Mouse (Mus musculus): Measurements from ENCODE around the gene Hmg20b.

Gene Hmg20b

DNA sequence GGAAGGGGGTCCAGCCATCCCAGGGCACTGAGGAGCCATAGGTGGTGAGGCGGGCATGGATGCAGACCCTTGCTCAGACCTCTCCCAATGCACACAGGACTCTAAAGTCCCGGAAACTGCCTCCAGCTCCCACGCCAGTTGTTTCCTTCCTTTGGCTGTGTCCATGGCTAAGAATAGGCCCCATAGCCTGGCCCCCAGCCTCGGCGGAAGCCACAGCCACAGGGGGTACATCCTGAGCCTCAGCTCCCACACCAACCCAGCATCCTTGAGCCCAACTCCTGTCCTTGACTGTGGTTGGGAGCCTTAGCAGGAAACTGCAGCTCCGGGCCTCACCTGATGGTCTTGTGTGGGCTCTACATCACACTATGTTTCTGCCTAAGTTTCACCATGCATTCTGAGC lies 23.4 kb downstream of the Hmg20b start:
- no peak for DNase-seq (ENCODE audit: low read depth)

DNA sequence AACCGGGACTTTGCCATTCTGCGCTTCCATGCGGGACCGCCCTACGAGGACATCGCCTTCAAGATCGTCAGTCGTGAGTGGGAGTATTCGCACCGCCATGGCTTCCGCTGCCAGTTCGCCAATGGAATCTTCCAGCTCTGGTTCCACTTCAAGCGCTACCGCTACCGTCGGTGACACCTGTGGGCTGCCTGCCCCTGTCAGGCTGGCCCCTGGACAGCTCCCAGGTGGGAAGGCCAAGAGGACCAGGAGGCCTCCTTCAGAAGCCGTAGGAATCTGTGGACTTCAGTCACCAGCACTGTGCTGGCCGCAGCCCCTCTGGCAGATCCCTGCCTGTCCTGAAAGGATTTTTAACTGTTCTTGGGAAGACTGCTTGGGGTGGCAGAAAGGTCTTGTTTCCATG lies 24.5 kb downstream of the Hmg20b start:
- DNase-seq (ENCODE audit: low read depth) = no peak

DNA sequence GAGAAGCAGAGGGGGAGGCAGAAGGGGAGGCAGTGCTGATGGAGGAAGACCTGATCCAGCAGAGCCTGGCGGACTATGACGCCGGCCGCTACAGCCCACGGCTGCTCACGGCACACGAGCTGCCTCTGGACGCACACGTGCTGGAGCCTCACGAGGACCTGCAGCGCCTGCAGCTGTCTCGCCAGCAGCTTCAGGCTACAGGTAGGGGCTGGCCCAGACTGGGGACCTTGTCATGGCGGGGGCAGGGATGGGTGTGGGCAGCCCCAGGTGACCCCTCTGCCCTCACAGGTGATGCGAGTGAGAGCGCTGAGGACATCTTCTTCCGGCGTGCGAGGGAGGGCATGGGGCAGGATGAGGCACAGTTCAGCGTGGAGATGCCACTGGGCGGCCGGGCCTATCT lies 25.1 kb downstream of the Hmg20b start:
- no peak for DNase-seq (ENCODE audit: low read depth)

DNA sequence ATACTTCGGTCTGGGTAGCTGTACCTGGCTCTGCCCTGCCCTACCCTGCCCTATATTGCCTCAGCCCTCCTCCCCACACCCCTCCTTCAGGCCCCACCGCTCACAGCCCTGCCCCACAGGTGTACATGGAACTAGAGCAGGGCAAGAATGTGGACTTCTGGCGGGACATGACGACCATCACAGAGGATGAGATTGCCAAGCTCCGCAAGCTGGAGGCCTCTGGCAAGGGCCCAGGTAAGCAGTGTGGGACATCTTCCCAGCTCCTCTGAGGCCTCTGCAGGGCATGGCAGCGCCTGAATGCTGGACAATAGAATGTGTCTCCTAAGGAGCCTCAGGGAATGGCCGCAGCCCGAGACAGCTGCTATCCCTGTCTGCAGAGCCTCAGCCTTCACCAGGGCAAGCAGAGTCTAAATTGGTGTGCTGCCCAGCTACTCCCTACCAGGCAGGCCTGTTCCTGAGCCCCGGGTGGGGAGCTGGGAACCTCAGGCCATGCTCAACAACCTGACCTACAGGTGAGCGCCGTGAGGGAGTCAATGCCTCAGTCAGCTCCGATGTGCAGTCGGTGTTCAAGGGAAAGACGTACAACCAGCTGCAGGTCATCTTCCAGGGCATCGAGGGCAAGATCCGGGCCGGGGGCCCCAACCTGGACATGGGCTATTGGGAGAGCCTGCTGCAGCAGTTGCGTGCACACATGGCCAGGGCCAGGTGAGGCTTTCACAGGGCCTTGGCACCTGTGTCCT lies 26.3 kb downstream of the Hmg20b start:
- DNase-seq (ENCODE audit: low read depth) = no peak

DNA sequence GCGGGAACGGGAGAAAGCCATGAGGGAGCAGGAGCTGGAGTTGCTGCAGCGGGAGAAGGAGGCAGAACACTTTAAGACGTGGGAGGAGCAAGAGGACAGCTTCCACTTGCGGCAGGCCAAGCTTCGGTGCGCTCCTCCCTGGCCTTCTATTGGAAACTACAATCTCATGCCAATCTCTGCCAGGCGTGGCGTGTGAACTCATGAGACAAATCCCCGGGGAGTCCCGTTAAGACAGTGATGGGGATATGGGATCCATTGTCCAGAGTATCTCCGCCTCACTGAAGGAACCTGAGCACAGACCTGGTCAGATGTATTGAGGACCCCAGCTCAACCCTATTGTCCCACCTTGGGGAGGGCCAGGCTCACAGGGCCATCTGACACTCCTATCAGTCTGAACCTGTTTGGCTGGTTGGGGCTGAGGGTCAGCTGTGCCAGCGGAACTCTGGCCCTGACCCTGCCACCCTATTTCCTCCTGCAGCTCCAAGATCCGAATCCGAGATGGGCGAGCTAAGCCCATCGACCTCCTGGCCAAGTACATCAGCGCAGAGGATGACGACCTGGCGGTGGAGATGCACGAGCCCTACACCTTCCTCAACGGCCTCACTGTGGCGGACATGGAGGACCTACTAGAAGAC lies 27.0 kb downstream of the Hmg20b start:
- DNase-seq (ENCODE audit: low read depth) = no peak

DNA sequence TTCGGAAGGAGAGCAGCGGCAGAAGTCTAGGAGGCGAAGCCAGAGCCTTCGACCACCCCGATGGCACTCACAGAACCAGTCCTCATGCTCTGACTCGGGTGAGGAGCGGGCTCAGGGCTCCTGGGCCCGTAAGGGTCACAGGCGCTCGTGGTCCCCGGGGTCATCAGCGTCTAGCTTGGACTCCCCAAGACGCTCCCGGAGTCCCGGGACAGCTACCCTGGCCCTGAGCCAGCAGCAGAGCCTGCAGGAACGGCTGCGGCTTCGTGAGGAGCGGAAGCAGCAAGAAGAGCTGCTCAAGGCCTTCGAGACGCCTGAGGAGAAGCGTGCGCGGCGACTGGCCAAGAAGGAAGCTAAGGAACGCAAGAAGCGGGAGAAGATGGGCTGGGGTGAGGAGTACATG lies 27.8 kb downstream of the Hmg20b start:
- DNase-seq (ENCODE audit: low read depth) = no peak

DNA sequence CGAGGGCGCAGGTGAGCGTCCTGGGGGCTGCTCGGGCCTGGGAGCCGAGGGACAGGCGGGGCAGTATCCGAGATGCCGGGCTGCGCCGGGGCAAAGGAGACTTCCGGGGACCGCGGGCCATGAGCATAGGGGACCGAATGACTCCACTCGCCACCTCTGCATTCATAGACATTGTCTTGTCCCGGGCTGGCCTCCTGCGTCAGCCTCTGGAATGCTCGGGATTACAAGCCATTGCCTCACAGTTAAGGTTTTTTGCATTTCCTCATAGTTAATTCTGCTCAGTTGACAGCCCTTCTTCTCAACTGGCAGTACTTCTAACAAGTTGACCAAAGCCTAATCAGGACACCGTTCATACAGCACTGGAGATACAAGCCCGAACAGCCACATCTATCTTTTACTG lies 28.8 kb downstream of the Hmg20b start:
- DNase-seq (ENCODE audit: low read depth) = no peak

DNA sequence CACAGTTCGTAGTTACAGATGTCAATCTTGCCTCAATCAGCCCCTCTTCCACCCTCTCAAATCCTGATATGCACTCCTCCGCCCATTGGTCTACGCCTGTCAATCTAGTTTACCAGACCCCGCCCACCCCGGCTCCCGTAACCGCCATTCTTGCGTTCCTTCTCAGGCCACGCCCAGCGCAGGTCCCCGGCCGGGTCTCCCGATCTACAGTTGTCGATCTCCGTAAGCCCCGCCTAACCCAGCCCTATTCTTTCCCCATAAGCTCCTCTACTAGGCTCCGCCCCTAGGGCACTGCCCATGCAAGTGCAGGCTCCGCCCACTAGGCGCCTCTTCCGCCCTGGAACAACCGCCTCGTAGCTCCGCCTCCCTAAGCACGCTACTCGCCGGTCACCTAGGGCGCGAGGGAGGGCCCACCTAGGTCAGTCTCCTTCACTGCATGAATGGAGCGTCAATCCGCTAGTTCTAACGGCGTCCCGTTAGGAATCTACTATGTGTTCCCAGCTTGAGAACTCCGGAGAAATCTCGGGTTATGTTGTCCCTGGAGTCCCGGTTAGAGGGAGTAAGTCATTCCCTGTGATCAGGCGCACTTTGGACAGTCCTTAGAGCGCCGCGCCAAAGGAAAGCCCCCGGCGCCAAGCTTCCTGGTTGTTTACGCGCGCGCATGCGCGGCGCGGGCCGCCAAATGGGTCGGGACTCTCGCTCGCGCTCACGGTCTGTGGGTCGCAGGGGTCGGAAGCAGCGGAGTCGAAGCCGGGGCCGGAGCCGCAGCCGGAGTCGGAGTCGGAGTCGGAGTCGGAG lies 29.5 kb downstream of the Hmg20b start, which contains the start of gene Cactin:
Cactin (plus strand) TSS at position 554 of the 798 bp plus-strand sequence.
- DNase-seq (ENCODE audit: low read depth) = peak; percentile 100

DNA sequence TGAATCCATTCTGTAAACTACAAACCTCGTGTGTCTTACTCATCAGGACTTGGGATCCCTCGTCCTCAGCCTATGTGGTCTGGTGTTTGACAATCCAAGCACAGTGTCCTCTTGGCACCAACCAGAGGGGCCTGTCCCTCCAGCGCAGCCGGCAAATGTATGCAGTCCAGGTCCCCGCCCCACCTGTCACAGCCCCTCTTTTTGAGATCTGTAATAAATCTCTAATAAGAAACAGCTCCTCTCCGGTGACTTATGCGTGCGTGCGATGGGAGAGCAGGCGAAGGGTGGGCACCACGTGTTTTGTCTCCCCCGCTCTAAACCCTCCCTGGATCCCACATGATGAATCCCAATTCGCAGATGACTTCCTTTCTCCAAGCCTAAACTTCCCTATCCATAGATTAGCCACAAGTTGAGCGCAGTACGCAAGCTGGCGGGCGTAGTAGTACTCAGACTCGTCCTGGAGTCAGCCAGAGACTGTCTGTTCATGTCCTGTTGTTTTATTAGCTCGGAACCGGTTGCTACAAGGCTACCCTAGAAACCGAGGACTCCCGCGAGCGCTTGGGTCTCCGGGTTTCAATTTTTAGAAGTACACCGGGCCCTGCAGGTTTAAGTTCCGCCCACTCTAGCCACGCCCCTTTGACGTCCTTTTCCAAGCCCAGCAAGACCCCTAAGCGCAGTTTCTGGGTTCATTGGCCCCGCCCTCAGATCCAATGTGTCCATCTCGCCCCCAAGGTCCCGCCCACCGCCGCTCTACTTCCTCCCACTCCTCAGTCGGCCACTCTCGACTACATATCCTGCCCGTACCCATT lies 30.3 kb downstream of the Hmg20b start:
- peak; percentile 99 for DNase-seq (ENCODE audit: low read depth)

DNA sequence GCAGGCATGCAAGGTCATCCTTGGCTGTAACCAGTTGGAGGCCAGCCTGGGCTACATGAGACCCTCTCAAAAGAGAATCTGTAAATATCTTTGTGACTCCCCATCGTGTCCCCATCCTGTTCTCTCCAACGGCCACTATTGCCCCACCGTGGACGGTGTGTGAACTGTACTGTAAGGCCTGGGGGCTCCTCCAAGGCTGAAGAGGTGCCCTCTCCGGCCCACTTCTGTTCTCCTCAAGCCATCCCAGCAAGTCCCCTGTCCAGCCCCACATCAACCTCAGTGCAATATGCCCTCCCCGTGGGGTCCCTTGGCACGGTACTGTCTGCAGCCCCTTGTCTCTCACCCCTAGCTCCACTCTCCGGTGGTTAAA lies 31.0 kb downstream of the Hmg20b start:
- DNase-seq (ENCODE audit: low read depth) = no peak

DNA sequence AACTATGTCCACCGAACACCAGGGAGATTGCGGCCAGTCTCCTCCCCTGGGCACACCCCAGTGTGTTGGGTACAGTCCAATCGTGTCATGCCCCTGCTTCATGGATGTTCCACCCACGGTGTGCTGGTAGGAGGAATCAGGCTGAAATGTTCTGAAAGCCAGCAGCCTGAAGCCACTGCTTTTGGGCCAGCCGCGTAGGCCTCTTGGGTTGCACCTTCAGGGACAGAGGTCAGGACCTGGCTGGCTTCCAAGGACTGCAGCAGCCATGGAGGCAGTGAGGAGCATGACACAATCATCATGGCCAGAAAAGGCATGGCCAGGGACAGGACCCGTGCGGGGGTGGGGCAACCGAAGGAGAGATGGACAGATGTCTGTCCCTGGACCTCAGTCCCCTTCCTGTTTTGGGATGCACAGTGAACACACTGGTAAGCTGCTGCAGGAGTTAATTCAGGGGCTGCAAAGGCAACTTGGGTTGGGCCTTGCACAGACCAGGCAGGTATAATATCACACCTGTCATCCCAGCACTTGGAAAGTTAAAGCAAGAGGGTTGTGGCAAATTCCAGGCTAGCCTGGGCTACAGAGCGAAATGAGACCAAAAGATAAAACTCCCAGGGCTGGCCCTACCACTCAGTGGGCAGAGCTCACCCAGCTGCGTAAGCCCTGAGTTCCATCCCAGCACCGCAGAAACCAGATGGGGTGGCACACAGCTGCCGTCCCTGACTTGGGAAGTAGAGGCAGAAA lies 31.5 kb downstream of the Hmg20b start:
- no peak for DNase-seq (ENCODE audit: low read depth)

DNA sequence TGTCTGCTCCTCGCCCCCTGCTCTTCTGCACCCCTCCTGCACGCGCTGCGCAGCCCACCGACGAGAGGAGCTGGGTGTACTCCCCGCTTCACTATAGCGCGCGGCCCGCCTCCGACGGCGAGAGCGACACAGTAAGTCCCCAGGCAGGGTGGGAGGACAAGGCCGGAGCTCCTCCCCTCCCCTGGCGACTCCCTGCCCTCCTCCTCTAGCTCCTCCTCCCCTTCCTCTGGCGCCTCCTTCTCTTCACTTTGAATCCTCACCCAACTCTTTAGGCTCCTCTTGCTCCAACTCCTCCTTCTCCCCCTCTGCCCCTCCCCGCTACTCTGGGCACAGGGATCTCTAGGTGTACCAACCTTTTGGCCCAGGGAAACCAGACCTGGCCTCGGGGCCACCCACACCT lies 33.0 kb downstream of the Hmg20b start:
- DNase-seq (ENCODE audit: low read depth) = peak; percentile 68

DNA sequence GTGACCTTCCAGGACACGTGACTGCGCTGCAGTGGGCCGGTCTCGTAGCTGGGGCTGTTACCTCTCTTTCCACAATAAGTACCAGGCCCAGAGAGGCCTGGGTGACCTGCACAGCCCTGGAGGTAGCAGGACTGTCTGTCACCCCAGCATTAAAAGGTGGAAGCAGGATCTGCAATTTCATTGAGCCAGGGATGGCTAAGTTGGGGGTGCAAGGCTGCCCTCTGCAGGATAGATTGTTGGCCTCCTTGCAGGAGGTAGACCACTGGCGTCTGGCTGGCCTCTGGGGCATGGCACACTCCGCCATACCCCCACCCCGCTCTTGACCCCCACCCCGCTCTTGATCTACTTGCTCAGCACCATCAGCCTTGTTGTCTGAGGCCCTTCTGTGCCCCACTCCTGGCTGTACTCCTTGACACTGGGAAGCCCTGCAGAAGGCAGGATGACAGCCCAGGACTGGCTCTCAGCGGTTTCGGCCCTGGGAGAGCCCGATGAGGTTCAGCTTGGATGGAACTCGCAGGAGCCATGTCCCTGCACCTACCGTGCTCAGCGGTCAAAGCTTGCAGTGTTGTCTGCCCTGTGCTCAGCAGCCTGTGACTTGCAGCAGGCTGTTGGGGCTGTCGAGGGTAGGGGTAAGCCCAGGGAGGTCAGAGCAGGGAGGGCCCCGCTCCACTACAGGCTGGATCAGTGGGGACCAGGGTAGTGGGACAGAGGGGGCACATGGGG lies 33.8 kb downstream of the Hmg20b start:
- no peak for DNase-seq (ENCODE audit: low read depth)

DNA sequence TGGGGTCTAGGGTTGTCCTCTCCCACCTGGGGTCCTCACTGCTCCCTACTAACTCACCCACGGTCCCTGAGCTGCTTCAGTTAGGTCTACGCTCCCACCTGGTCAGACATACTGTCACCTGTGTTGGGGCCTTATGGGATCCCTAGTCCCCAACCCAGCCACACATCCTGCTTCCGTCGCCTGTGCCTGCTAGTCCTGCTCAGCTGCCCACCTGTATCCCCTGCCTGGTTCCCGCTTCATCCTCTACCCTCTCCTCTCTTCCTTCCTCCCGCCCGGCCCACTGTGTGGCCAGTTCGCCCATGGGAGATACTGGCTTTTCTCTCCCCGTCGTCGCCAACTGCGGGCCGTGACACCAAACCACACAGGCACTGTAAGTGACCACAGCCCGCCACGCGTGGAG lies 34.7 kb downstream of the Hmg20b start:
- no peak for DNase-seq (ENCODE audit: low read depth)

DNA sequence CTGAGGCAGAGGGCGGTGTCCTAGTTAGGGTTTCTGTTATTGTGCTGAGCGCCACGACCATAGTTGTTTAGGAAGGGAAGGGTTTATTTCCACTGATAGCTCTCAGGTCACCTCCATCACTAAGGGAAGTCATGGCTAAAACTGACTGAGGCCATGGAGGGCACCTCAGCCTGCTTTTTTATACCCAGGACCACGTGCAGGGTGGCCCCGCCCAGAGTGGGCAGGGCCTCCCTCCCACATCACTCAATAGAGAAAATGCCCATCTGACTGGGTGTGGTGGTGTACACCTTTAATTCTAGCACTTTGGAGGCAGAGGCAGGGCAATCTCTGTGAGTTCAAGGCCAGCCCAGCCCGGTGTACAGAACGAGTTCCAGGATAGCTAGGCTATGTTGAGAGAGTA lies 36.1 kb downstream of the Hmg20b start:
- DNase-seq (ENCODE audit: low read depth) = no peak

DNA sequence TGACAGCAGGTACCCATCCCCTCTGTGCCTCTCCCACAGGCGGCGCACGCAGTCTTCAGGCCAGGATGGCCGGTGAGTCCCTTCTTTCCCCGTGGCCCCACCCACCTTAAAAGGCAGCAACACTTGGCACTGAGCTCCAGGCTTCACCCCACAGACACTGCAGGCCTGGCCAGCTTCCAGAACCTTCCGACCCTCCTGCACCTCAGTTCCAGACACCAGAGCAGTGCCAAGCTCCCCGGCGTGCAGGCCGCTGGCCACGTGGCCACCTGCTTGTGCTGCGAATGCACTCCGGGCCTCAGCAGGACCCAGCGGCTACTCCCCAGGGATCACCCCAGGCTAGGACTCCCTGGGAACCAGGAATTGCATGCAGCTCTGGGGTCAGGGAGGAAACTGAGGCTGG lies 36.7 kb downstream of the Hmg20b start:
- no peak for DNase-seq (ENCODE audit: low read depth)

DNA sequence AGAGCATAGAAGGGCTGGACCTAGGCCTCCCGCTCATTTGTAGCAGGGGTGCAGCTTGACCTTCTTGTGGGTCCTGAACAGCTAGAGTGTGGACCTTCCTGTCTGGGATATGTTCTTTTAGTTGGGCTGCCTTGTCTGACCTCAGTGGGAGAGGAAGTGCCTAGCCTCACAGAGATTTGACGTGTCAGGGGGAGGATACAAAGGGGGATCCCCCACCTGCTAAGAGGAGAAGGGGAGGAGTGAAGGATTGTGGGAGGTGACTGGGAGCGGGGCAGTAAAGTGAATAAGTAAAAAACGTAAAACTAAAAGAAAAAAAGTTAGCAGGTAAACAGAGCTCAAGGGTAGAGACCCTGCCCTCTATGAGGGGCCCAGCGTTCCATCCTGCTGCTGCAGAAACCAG lies 40.7 kb downstream of the Hmg20b start:
- no peak for DNase-seq (ENCODE audit: low read depth)

DNA sequence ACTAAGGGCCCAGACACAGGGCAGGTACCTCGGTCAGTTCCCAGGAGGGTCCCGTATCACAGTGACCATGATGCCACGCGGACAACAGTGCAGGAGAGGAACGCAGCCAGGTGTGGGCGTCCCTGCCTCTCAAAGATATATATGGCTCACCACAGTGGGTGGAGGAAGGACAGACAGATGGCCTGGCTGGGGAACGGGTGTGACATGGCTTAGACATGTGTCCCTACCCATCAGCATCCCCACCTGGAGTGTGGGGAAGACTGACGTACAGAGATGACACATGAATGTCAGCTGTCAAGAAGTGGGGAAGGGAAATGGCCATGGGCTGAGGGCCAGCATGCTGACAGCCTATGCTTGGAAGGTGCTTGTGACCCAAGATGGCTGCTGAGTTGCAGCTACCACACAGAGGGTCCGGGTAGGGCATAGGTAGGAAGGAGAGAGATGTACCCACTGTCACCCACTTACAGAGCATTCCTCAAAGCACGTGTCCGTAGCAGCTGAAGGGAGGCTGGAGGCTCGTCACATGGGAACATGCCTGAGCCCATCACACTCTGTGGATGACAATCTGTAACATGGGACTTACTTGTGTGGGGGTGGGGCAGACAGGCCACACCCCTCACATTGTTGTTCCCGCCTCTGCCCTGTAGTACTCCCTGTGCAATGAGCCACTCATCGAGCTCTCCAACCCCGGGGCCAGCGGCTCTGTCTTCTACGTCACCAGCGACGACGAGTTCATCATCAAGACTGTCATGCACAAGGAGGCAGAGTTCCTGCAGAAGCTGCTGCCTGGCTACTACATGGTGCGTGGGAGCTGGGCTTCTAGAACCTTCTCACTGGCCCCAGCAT lies 43.2 kb downstream of the Hmg20b start:
- DNase-seq (ENCODE audit: low read depth) = no peak

DNA sequence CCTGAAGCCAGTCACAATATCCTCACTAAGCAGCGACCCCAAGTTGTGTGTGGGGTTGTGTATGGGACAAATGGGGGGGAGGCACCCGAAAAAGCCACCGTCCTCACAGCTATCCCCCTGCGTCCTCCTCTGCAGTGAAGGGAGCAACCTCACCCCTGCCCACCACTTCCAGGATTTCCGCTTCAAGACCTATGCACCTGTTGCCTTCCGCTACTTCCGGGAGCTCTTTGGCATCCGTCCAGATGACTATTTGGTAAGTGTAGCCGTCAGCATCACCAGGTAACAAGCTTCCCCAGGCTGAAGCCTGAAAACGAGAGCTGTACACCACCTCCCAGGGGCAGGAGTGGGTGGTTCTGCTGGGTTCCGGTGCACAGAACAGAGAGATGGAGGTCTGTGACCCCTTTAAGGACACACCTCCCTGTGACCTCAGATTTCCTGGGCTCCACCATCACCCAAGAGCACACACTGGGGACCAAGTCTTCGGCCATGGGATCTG lies 44.1 kb downstream of the Hmg20b start:
- no peak for DNase-seq (ENCODE audit: low read depth)

DNA sequence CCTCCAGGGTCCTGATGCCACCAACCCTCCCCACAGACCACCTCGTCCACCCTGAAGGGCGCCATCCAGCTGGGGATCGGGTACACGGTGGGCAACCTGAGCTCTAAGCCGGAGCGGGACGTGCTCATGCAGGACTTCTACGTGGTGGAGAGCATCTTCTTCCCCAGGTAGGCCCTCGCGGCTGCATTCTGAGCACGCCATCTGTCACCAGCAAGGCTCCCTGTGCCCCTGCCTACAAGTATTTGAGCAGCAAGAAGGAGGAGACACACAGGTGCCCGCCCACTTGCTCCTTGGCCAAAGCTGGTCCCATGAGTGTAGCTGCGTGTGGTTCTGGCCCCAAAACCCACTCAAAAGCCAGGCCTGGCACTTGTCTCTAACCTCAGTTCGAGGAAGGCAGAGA lies 44.6 kb downstream of the Hmg20b start:
- no peak for DNase-seq (ENCODE audit: low read depth)

Measured in c-Kit-positive CD71-positive TER-119-negative erythroid progenitor cells, embryonic 14.5 days (primary cell).